Mouse (Mus musculus) kidney, embryonic 16.5 days (tissue): ENCODE measurements around the gene Sulf2. TPM values are rescaled to one million over a fixed set of nuclear protein-coding genes. Genes with fewer than 3 reads are reported as not detected.

Experiments used
- ATAC-seq: fragments of 200-750 bp; cut with Nextera tagmentation; 2 replicates; pipeline ENCODE4 v1.8.0; 2017; ENCODE audit warnings: moderate TSS enrichment; ENCODE audit not compliant: low FRiP score, low TSS enrichment
- H3K27ac ChIP-seq: fragments of 300-500 bp; sonication (generic); 2 replicates; pipeline ENCODE4 v1.5.1; 2014; ENCODE audit warnings: low read length
- H3K27me3 ChIP-seq: fragments of 300-500 bp; sonication (generic); 2 replicates; pipeline ENCODE4 v1.6.1; 2014; ENCODE audit warnings: low read length, control low read depth, mixed read lengths; ENCODE audit not compliant: insufficient read depth
- H3K36me3 ChIP-seq: fragments of 300-500 bp; sonication (generic); 2 replicates; pipeline ENCODE4 v1.6.1; 2014; ENCODE audit warnings: low read length, control low read depth, mixed read lengths; ENCODE audit not compliant: insufficient read depth
- H3K4me1 ChIP-seq: fragments of 300-500 bp; sonication (generic); 2 replicates; pipeline ENCODE4 v1.6.1; 2014; ENCODE audit warnings: low read length, control low read depth, mixed read lengths; ENCODE audit not compliant: insufficient read depth
- H3K4me2 ChIP-seq: fragments of 300-500 bp; sonication (generic); replicated peaks from 2 replicates; pipeline ENCODE4 v1.6.1; 2014; ENCODE audit warnings: low read depth, low read length
- H3K4me3 ChIP-seq: fragments of 300-500 bp; sonication (generic); 2 replicates; pipeline ENCODE4 v1.5.1; 2014; ENCODE audit warnings: mild to moderate bottlenecking, low read length
- H3K9ac ChIP-seq: fragments of 300-500 bp; sonication (generic); replicated peaks from 2 replicates; pipeline ENCODE4 v1.6.1; 2014; ENCODE audit warnings: low read length
- H3K9me3 ChIP-seq: fragments of 300-500 bp; sonication (generic); 2 replicates; pipeline ENCODE4 v1.6.1; 2016; ENCODE audit warnings: low read length, control low read depth
- WGBS: fragments of 180-500 bp; shearing (Covaris S2); extraction: QIAGEN DNeasy Blood & Tissue Kit; methylation state at CpG from one replicate; pipeline ENCODE4 v1.1.7; 2014; 5-methylcytosine and 5-hydroxymethylcytosine counted together
- polyA plus RNA-seq: library from polyadenylated mRNA; unstranded; fragments of >200 nt; fragmentation: Nextera tagmentation; extraction: Ambion mirVana; gene quantifications from 2 replicates; pipeline ENCODE4 v1.2.1, GENCODE M21; 2015

Gene Sulf2
- polyA plus RNA-seq, 1 experiment from 2014 or later: 52.7 TPM

- Histone ChIP-seq H3K36me3 (peaks cover 9% of the 10 kb centered on the region; the same call in 1 of the 2 replicates), H3K27me3 (no peaks in the 10 kb centered on the region), H3K4me3 (no peak overlapping the region), H3K9ac (no peak overlapping the region), H3K9me3 (0 out of 2 replicates have a peak, but pooled peaks cover 3% of the 10 kb centered on the region), H3K4me1 (peaks cover 3% of the 10 kb centered on the region; the same call in 1 of the 2 replicates), H3K27ac (no peak overlapping the region), H3K4me2 (no peak overlapping the region)
- 72% methylated on average over 15 of the region's 15 CpGs for WGBS
- no peak for ATAC-seq
Observed at GRCm38 (mm10) chr2:166098292-166098933, 57.0 kb downstream of the Sulf2 start.

GRCm38 (mm10) chr2:166097443-166098291 lies 57.8 kb downstream of the Sulf2 start:
- Histone ChIP-seq H3K27ac (no peak overlapping the region), H3K36me3 (peaks cover 15% of the 10 kb centered on the region; the same call in 1 of the 2 replicates)
- ATAC-seq: peak; percentile 44; the same call in 1 of the 2 replicates

GRCm38 (mm10) chr2:166096834-166097233 lies 58.6 kb downstream of the Sulf2 start:
- WGBS: 100% methylated on average over 1 of the region's 1 CpGs
- H3K4me1 ChIP-seq: no peaks in the 10 kb centered on the region
- no peak overlapping the region for H3K4me2 ChIP-seq
- H3K27ac ChIP-seq: no peak overlapping the region
- H3K36me3 ChIP-seq: peaks cover 23% of the 10 kb centered on the region; the same call in 1 of the 2 replicates
- ATAC-seq: no peak
- H3K9me3 ChIP-seq: 0 out of 2 replicates have a peak, but pooled peaks cover 3% of the 10 kb centered on the region
- H3K27me3 ChIP-seq: no peaks in the 10 kb centered on the region
- no peak overlapping the region for H3K9ac ChIP-seq
- no peak overlapping the region for H3K4me3 ChIP-seq

More at GRCm38 (mm10) chr2:166097443-166098291, 57.8 kb downstream of the Sulf2 start:
- H3K4me2 ChIP-seq: no peak overlapping the region
- 0 out of 2 replicates have a peak, but pooled peaks cover 3% of the 10 kb centered on the region for H3K9me3 ChIP-seq
- 80% methylated on average over 18 of the region's 18 CpGs for WGBS
- peaks cover 3% of the 10 kb centered on the region; the same call in 1 of the 2 replicates for H3K4me1 ChIP-seq
- H3K9ac ChIP-seq: no peak overlapping the region
- no peaks in the 10 kb centered on the region for H3K27me3 ChIP-seq
- H3K4me3 ChIP-seq: no peak overlapping the region

- Histone ChIP-seq H3K27me3 (no peaks in the 10 kb centered on the region), H3K4me1 (no peaks in the 10 kb centered on the region), H3K9me3 (0 out of 2 replicates have a peak, but pooled peaks cover 3% of the 10 kb centered on the region), H3K36me3 (peaks cover 23% of the 10 kb centered on the region; the same call in 1 of the 2 replicates), H3K9ac (no peak overlapping the region), H3K4me3 (no peak overlapping the region), H3K27ac (no peak overlapping the region), H3K4me2 (no peak overlapping the region)
- ATAC-seq: no peak
- 94% methylated on average over 6 of the region's 6 CpGs for WGBS
Observed at GRCm38 (mm10) chr2:166096300-166096699, 59.2 kb downstream of the Sulf2 start.

GRCm38 (mm10) chr2:166092412-166092811 lies 63.1 kb downstream of the Sulf2 start:
- ATAC-seq: no peak
- Histone ChIP-seq H3K4me2 (no peak overlapping the region), H3K27ac (no peak overlapping the region), H3K9me3 (0 out of 2 replicates have a peak, but pooled peaks cover 3% of the 10 kb centered on the region), H3K4me1 (peaks cover 9% of the 10 kb centered on the region), H3K27me3 (no peaks in the 10 kb centered on the region), H3K36me3 (peaks cover 28% of the 10 kb centered on the region; the same call in 1 of the 2 replicates), H3K9ac (no peak overlapping the region), H3K4me3 (no peak overlapping the region)
- 93% methylated on average over 6 of the region's 6 CpGs for WGBS

GRCm38 (mm10) chr2:166091599-166091998 lies 63.9 kb downstream of the Sulf2 start:
- no peak for ATAC-seq
- H3K27ac ChIP-seq: no peak overlapping the region
- peaks cover 9% of the 10 kb centered on the region for H3K4me1 ChIP-seq
- no peak overlapping the region for H3K4me3 ChIP-seq
- H3K36me3 ChIP-seq: peaks cover 29% of the 10 kb centered on the region; the same call in 1 of the 2 replicates
- 0 out of 2 replicates have a peak, but pooled peaks cover 3% of the 10 kb centered on the region for H3K9me3 ChIP-seq
- H3K4me2 ChIP-seq: no peak overlapping the region
- H3K27me3 ChIP-seq: no peaks in the 10 kb centered on the region
- H3K9ac ChIP-seq: no peak overlapping the region

- H3K4me3 ChIP-seq: no peak overlapping the region
- no peak overlapping the region for H3K9ac ChIP-seq
- 40% methylated on average over 7 of the region's 7 CpGs for WGBS
- peaks cover 20% of the 10 kb centered on the region for H3K4me1 ChIP-seq
- H3K4me2 ChIP-seq: no peak overlapping the region
- H3K9me3 ChIP-seq: 0 out of 2 replicates have a peak, but pooled peaks cover 3% of the 10 kb centered on the region
- H3K36me3 ChIP-seq: peaks cover 29% of the 10 kb centered on the region; the same call in 1 of the 2 replicates
- H3K27me3 ChIP-seq: no peaks in the 10 kb centered on the region
- peak overlapping the region; percentile 56; the same call in 1 of the 2 replicates for H3K27ac ChIP-seq
- ATAC-seq: peak; percentile 21; the same call in 1 of the 2 replicates
Observed at GRCm38 (mm10) chr2:166090131-166090581, 65.3 kb downstream of the Sulf2 start.

GRCm38 (mm10) chr2:166088991-166089390 lies 66.5 kb downstream of the Sulf2 start:
- Histone ChIP-seq H3K9ac (no peak overlapping the region), H3K27ac (no peak overlapping the region), H3K4me3 (no peak overlapping the region), H3K4me2 (no peak overlapping the region), H3K27me3 (no peaks in the 10 kb centered on the region), H3K9me3 (0 out of 2 replicates have a peak, but pooled peaks cover under 1% of the 10 kb centered on the region), H3K36me3 (peaks cover 25% of the 10 kb centered on the region; the same call in 1 of the 2 replicates), H3K4me1 (peaks cover 20% of the 10 kb centered on the region)
- WGBS: 90% methylated on average over 9 of the region's 9 CpGs
- no peak for ATAC-seq

- H3K9ac ChIP-seq: no peak overlapping the region
- no peaks in the 10 kb centered on the region for H3K9me3 ChIP-seq
- 79% methylated on average over 29 of the region's 29 CpGs for WGBS
- H3K4me3 ChIP-seq: no peak overlapping the region
- H3K4me1 ChIP-seq: peaks cover 24% of the 10 kb centered on the region
- H3K36me3 ChIP-seq: peaks cover 6% of the 10 kb centered on the region; the same call in 1 of the 2 replicates
- no peak overlapping the region for H3K4me2 ChIP-seq
- ATAC-seq: no peak
- H3K27ac ChIP-seq: no peak overlapping the region
- H3K27me3 ChIP-seq: no peaks in the 10 kb centered on the region
Observed at GRCm38 (mm10) chr2:166086457-166087233, 68.8 kb downstream of the Sulf2 start.
